Mouse (Mus musculus): Measurements from ENCODE around the gene Cyp2d26. TPM values are rescaled to one million over a fixed set of nuclear protein-coding genes. Genes with fewer than 3 reads are reported as not detected.
A peak's percentile ranks its signal among the peaks of the same experiment; 100 is the strongest.

Gene Cyp2d26
- polyA plus RNA-seq (2015; fragmentation: Nextera tagmentation; extraction: Ambion mirVana): not detected in 2 replicates

- Histone ChIP-seq H3K4me3 (no peak within 1 kb of the TSS), H3K4me1 (replicated peaks) (no peaks in the 10 kb centered on the region), H3K27me3 (no peaks in the 10 kb centered on the region), H3K27ac (replicated peaks) (no peak within 1 kb of the TSS), H3K9ac (no peak within 1 kb of the TSS), H3K4me2 (no peak within 1 kb of the TSS), H3K9me3 (no peaks in the 10 kb centered on the region), H3K36me3 (no peaks in the 10 kb centered on the region)
- WGBS: 92% methylated on average over 5 of the region's 5 CpGs
- no peak for ATAC-seq (ENCODE audit: low FRiP score, low read depth)
Measured at GRCm38 (mm10) chr15:82794277-82794676, at the start of gene Cyp2d26. Gene Cyp2d26, minus strand, starts transcription at chr15:82794294.

DNA sequence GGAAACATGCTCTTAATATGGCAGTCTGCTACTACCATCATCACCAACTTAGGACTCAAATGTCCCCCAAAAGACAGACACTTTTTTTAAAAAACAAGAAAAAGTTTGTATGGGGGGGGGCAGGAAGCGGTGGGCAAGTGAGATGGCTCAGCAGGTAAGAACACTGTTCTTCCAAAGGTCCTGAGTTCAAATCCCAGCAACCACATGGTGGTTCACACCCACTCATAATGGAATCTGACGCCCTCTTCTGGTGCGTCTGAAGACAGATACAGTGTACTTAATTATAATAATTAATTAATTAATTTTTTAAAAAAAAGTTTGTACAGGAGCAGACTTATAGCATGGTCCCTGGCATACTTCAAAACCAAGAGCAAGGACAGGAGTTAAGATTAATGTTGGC is 45.1 kb upstream of the Cyp2d26 start:
- no peak for ATAC-seq (ENCODE audit: low FRiP score, low read depth)
- no peak overlapping the region for H3K4me3 ChIP-seq
- H3K36me3 ChIP-seq: no peaks in the 10 kb centered on the region
- H3K9ac ChIP-seq: no peak overlapping the region
- H3K9me3 ChIP-seq: no peaks in the 10 kb centered on the region
- H3K27me3 ChIP-seq: no peaks in the 10 kb centered on the region
- H3K4me2 ChIP-seq: no peak overlapping the region
- no peaks in the 10 kb centered on the region for H3K4me1 ChIP-seq (replicated peaks)
- no peak overlapping the region for H3K27ac ChIP-seq (replicated peaks)
- WGBS: 96% methylated on average over 3 of the region's 3 CpGs

DNA sequence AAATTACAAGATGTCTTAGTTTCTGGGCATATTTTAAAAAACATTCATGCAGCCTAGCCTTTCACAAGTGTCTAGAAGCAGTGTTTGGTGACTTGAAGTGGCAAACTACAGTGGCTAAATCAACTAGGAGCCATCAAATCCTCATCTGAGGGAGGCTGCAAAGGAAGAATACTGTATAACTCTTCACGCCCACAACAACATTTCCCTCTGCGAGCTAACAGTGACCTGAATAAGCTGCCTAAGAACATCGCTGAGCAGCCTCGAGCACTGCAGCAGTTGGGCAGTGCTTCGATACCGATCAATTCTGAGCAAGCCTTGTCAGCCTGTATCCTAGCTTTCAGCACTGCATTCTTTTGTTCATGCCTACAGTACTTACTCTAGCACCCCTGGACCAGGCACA is 35.8 kb upstream of the Cyp2d26 start:
- Histone ChIP-seq H3K4me1 (replicated peaks) (no peaks in the 10 kb centered on the region), H3K27me3 (no peaks in the 10 kb centered on the region), H3K9ac (no peak overlapping the region), H3K4me3 (no peak overlapping the region), H3K36me3 (no peaks in the 10 kb centered on the region), H3K27ac (replicated peaks) (no peak overlapping the region), H3K4me2 (no peak overlapping the region), H3K9me3 (no peaks in the 10 kb centered on the region)
- no peak for ATAC-seq (ENCODE audit: low FRiP score, low read depth)
- WGBS: 85% methylated on average over 6 of the region's 6 CpGs

- H3K4me1 ChIP-seq (replicated peaks): 0 out of 2 replicates have a peak, but pooled peaks cover 3% of the 10 kb centered on the region
- no peaks in the 10 kb centered on the region for H3K36me3 ChIP-seq
- no peak for ATAC-seq (ENCODE audit: low FRiP score, low read depth)
- H3K27ac ChIP-seq (replicated peaks): no peak overlapping the region
- H3K9ac ChIP-seq: no peak overlapping the region
- no peak overlapping the region for H3K4me3 ChIP-seq
- H3K27me3 ChIP-seq: no peaks in the 10 kb centered on the region
- no peak overlapping the region for H3K4me2 ChIP-seq
- no peaks in the 10 kb centered on the region for H3K9me3 ChIP-seq
Measured at GRCm38 (mm10) chr15:82825866-82826265, 31.8 kb upstream of the Cyp2d26 start.

DNA sequence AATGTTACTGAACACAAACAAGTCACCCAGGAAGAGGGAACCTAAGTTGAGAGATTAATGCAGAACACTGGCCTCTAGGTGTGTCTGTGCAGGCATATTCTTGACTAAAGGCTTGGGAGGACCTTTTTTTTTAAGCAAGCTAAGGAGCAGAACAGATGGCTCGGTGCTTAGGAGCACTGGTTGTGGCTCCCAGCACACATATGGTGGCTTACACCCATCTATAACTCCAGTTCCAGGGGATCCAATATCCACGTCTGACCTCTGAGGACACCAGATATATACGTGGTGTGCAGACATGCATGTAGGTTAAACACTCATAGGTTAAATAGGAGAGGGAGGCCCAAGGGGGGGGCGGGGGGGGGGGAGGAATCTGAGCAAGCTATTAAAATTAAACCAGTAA is 28.3 kb upstream of the Cyp2d26 start:
- Histone ChIP-seq H3K4me1 (replicated peaks) (0 out of 2 replicates have a peak, but pooled peaks cover 3% of the 10 kb centered on the region), H3K9ac (no peak overlapping the region), H3K36me3 (no peaks in the 10 kb centered on the region), H3K27me3 (no peaks in the 10 kb centered on the region), H3K4me3 (no peak overlapping the region), H3K4me2 (no peak overlapping the region), H3K27ac (replicated peaks) (no peak overlapping the region), H3K9me3 (no peaks in the 10 kb centered on the region)
- WGBS: 76% methylated on average over 3 of the region's 4 CpGs
- ATAC-seq (ENCODE audit: low FRiP score, low read depth): no peak

- WGBS: 80% methylated on average over 1 of the region's 1 CpGs
- no peaks in the 10 kb centered on the region for H3K27me3 ChIP-seq
- no peak overlapping the region for H3K4me3 ChIP-seq
- H3K4me1 ChIP-seq (replicated peaks): 0 out of 2 replicates have a peak, but pooled peaks cover 3% of the 10 kb centered on the region
- ATAC-seq (ENCODE audit: low FRiP score, low read depth): no peak
- H3K9ac ChIP-seq: no peak overlapping the region
- no peaks in the 10 kb centered on the region for H3K9me3 ChIP-seq
- H3K4me2 ChIP-seq: no peak overlapping the region
- no peaks in the 10 kb centered on the region for H3K36me3 ChIP-seq
- H3K27ac ChIP-seq (replicated peaks): no peak overlapping the region
Measured at GRCm38 (mm10) chr15:82821657-82822056, 27.6 kb upstream of the Cyp2d26 start.

DNA sequence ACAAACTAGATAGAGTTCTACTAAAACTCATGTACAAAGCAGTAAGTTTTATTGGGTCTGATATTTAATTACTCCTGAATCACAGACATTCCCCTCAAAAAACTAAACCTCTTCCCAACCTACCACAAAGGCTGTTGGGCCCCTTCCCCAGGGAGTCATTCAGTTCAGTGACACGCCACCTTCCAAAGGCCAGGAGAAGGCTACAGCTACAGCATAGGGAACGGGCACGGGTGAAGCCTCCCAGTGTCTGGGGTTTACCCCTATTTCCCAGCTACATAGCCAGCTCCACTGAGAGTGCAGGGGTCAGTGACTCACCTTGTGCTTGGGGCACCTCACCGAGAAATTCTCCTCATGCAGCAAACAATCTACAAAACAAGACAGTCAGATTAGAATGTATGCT is 21.2 kb upstream of the Cyp2d26 start:
- no peak overlapping the region for H3K4me3 ChIP-seq
- no peak for ATAC-seq (ENCODE audit: low FRiP score, low read depth)

GRCm38 (mm10) chr15:82814806-82815205 is 20.7 kb upstream of the Cyp2d26 start:
- Histone ChIP-seq H3K4me2 (no peak overlapping the region), H3K27me3 (no peaks in the 10 kb centered on the region), H3K27ac (replicated peaks) (no peak overlapping the region), H3K36me3 (peaks cover 6% of the 10 kb centered on the region; the same call in 1 of the 2 replicates), H3K9me3 (no peaks in the 10 kb centered on the region), H3K4me1 (replicated peaks) (no peaks in the 10 kb centered on the region), H3K9ac (no peak overlapping the region), H3K4me3 (no peak overlapping the region)
- 0 out of 2 replicates have a peak, but pooled peaks have one; percentile 42 for ATAC-seq (ENCODE audit: low FRiP score, low read depth)
- 71% methylated on average over 4 of the region's 4 CpGs for WGBS

More for the DNA sequence above, 21.2 kb upstream of the Cyp2d26 start:
- H3K9me3 ChIP-seq: no peaks in the 10 kb centered on the region
- H3K4me2 ChIP-seq: no peak overlapping the region
- no peaks in the 10 kb centered on the region for H3K27me3 ChIP-seq
- WGBS: 86% methylated on average over 4 of the region's 4 CpGs
- no peak overlapping the region for H3K27ac ChIP-seq (replicated peaks)
- no peak overlapping the region for H3K9ac ChIP-seq
- H3K4me1 ChIP-seq (replicated peaks): no peaks in the 10 kb centered on the region
- peaks cover 6% of the 10 kb centered on the region; the same call in 1 of the 2 replicates for H3K36me3 ChIP-seq

DNA sequence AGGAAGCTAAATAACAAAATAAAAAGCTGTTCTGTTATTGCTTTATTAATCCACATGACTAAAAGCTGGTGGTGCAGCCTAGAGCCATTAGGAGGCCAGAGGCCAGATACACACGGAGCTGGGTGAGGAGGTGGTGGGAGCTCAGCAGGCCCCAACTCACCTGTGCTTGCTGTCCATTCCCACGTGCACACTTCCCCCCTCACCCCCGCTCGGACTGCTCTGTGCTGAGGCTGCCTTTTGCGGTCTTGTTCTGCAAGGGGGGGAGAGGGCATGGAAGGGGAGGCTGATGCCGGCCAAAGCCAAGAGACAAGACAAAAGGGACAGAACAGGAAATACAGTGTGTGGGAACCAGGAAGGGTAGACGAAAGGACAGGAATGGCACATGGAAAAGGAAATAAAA is 20.2 kb upstream of the Cyp2d26 start:
- no peak overlapping the region for H3K4me3 ChIP-seq
- H3K9me3 ChIP-seq: no peaks in the 10 kb centered on the region
- H3K9ac ChIP-seq: no peak overlapping the region
- no peaks in the 10 kb centered on the region for H3K4me1 ChIP-seq (replicated peaks)
- peaks cover 6% of the 10 kb centered on the region; the same call in 1 of the 2 replicates for H3K36me3 ChIP-seq
- H3K27me3 ChIP-seq: no peaks in the 10 kb centered on the region
- ATAC-seq (ENCODE audit: low FRiP score, low read depth): no peak
- no peak overlapping the region for H3K27ac ChIP-seq (replicated peaks)
- no peak overlapping the region for H3K4me2 ChIP-seq
- 91% methylated on average over 7 of the region's 7 CpGs for WGBS

GRCm38 (mm10) chr15:82810556-82810955 is 16.5 kb upstream of the Cyp2d26 start:
- H3K27me3 ChIP-seq: no peaks in the 10 kb centered on the region
- no peak overlapping the region for H3K4me3 ChIP-seq
- ATAC-seq (ENCODE audit: low FRiP score, low read depth): no peak
- H3K36me3 ChIP-seq: peaks cover 6% of the 10 kb centered on the region; the same call in 1 of the 2 replicates
- H3K9me3 ChIP-seq: no peaks in the 10 kb centered on the region
- 93% methylated on average over 1 of the region's 1 CpGs for WGBS
- H3K4me2 ChIP-seq: no peak overlapping the region
- H3K4me1 ChIP-seq (replicated peaks): no peaks in the 10 kb centered on the region
- no peak overlapping the region for H3K9ac ChIP-seq
- no peak overlapping the region for H3K27ac ChIP-seq (replicated peaks)

- Histone ChIP-seq H3K9me3 (no peaks in the 10 kb centered on the region), H3K27ac (replicated peaks) (no peak overlapping the region), H3K4me1 (replicated peaks) (0 out of 2 replicates have a peak, but pooled peaks cover 4% of the 10 kb centered on the region), H3K4me3 (no peak overlapping the region), H3K4me2 (no peak overlapping the region), H3K27me3 (no peaks in the 10 kb centered on the region), H3K36me3 (peaks cover 6% of the 10 kb centered on the region; the same call in 1 of the 2 replicates), H3K9ac (no peak overlapping the region)
- WGBS: 53% methylated on average over 6 of the region's 6 CpGs
- ATAC-seq (ENCODE audit: low FRiP score, low read depth): no peak
Measured at GRCm38 (mm10) chr15:82809511-82809910, 15.4 kb upstream of the Cyp2d26 start.

DNA sequence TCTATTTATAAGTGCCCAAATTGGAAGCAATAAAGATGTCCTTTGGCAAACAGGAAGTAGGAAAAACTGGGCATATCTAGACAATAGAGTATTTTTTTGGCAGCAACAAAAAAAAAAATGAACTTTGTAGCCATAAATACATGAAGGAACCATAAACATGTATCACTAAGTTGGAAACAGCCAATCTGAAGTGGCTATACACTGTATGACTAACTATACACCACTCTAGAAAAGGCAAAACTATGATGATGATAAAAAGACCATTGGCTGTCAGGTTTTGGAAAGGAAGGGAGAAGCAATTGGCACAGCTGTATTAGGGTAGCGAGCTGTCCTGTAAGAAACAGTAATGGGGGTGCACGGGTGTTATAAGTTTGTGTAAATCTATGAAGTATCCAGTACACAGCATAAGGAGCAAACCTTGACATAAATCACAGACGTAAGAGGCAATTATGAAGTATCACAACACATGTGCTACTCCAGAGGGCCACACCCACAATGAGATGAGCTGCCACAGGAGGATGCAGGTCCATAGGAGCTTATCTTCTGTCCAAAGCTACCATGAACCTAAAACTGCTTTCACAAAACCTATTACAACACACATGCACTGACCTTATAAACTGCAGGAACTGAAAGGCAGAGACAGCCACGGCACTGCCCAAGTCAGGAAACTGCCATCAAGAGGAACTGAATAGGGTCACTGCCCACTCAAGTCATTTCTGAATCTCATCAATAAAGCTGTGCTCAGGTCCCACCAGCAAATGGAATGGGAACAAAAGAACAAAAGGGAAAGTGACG is 13.1 kb upstream of the Cyp2d26 start:
- H3K9ac ChIP-seq: no peak overlapping the region
- H3K27me3 ChIP-seq: no peaks in the 10 kb centered on the region
- ATAC-seq (ENCODE audit: low FRiP score, low read depth): no peak
- peaks cover 6% of the 10 kb centered on the region; the same call in 1 of the 2 replicates for H3K36me3 ChIP-seq
- 0 out of 2 replicates have a peak, but pooled peaks cover 4% of the 10 kb centered on the region for H3K4me1 ChIP-seq (replicated peaks)
- no peak overlapping the region for H3K27ac ChIP-seq (replicated peaks)
- no peaks in the 10 kb centered on the region for H3K9me3 ChIP-seq
- H3K4me2 ChIP-seq: no peak overlapping the region
- no peak overlapping the region for H3K4me3 ChIP-seq
- 76% methylated on average over 5 of the region's 5 CpGs for WGBS
